Mouse (Mus musculus): ENCODE data around the gene Calr3.

DNA sequence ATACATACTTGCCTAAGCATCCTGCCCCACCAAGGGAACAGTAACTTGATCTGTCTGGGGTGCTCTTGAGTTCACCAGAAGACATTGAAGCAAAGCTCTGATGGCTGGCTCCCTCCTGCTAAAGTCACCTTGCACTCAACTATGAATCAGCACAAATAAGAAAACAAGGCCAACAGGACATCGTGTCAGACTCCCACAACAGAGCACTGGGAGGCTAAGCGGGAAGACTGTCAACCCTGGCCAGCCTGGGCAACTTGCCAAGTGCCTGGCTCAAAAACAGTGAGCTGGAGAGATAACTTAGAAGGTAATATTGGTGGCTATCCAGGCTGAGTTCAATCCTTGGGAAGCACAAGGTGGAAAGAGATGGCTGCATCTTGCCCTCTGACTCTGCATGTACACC is 8.7 kb downstream of the Calr3 start:
- TF ChIP-seq POLR2A (IDR thresholded peaks at IDR 0.05; ENCODE audit: low read depth, low read length), result no peak
- TF ChIP-seq CTCF (conservative IDR thresholded peaks at IDR 0.05; ENCODE audit: insufficient read depth, insufficient read length, low read depth, low read length), result no peak

Data from kidney, adult 2 months (tissue).